Mouse (Mus musculus): Measurements from ENCODE around the gene Tfr2.

The Tfr2 gene

GRCm38 (mm10) chr5:137537461-137537860 is 32.2 kb upstream of the Tfr2 start:
- DNase-seq (ENCODE audit: low spot score), result no peak

GRCm38 (mm10) chr5:137539291-137539801 is 30.3 kb upstream of the Tfr2 start:
- DNase-seq (ENCODE audit: low spot score), result no peak

- DNase-seq (ENCODE audit: low spot score), result no peak
Measured at GRCm38 (mm10) chr5:137540991-137541390, 28.6 kb upstream of the Tfr2 start.

GRCm38 (mm10) chr5:137541768-137542540 is 27.7 kb upstream of the Tfr2 start:
- DNase-seq (ENCODE audit: low spot score), result peak; percentile 24

- no peak for DNase-seq (ENCODE audit: low spot score)
Measured at GRCm38 (mm10) chr5:137544926-137545325, 24.7 kb upstream of the Tfr2 start.

- no peak for DNase-seq (ENCODE audit: low spot score)
Measured at GRCm38 (mm10) chr5:137545596-137545995, 24.0 kb upstream of the Tfr2 start.

GRCm38 (mm10) chr5:137549840-137550239 is 19.8 kb upstream of the Tfr2 start:
- DNase-seq (ENCODE audit: low spot score), result no peak

- no peak for DNase-seq (ENCODE audit: low spot score)
Measured at GRCm38 (mm10) chr5:137551119-137551518, 18.5 kb upstream of the Tfr2 start.

GRCm38 (mm10) chr5:137553000-137553399 is 16.6 kb upstream of the Tfr2 start:
- DNase-seq (ENCODE audit: low spot score), result no peak

- DNase-seq (ENCODE audit: low spot score), result peak; percentile 82
Measured at GRCm38 (mm10) chr5:137553411-137553837, 16.2 kb upstream of the Tfr2 start, which contains the start of gene Actl6b. Gene Actl6b, plus strand, starts transcription at chr5:137553517.

GRCm38 (mm10) chr5:137553898-137554297 is 15.7 kb upstream of the Tfr2 start:
- no peak for DNase-seq (ENCODE audit: low spot score)

- DNase-seq (ENCODE audit: low spot score), result no peak
Measured at GRCm38 (mm10) chr5:137561556-137561955, 8.1 kb upstream of the Tfr2 start.

- no peak for DNase-seq (ENCODE audit: low spot score)
Measured at GRCm38 (mm10) chr5:137562965-137563364, 6.7 kb upstream of the Tfr2 start.

- DNase-seq (ENCODE audit: low spot score), result no peak
Measured at GRCm38 (mm10) chr5:137565744-137566143, 3.9 kb upstream of the Tfr2 start.

- DNase-seq (ENCODE audit: low spot score), result no peak
Measured at GRCm38 (mm10) chr5:137566416-137566815, 3.2 kb upstream of the Tfr2 start.

- DNase-seq (ENCODE audit: low spot score), result no peak
Measured at GRCm38 (mm10) chr5:137568223-137568798, 1.3 kb upstream of the Tfr2 start.

- no peak for DNase-seq (ENCODE audit: low spot score)
Measured at GRCm38 (mm10) chr5:137569031-137569430, 609 bp upstream of the Tfr2 start.

- no peak for DNase-seq (ENCODE audit: low spot score)
Measured at GRCm38 (mm10) chr5:137570181-137570580, 541 bp downstream of the Tfr2 start.

- DNase-seq (ENCODE audit: low spot score), result no peak
Measured at GRCm38 (mm10) chr5:137570691-137571586, 1.3 kb downstream of the Tfr2 start.

- peak; percentile 63 for DNase-seq (ENCODE audit: low spot score)
Measured at GRCm38 (mm10) chr5:137574470-137574901, 4.8 kb downstream of the Tfr2 start.

GRCm38 (mm10) chr5:137580246-137580645 is 10.6 kb downstream of the Tfr2 start:
- DNase-seq (ENCODE audit: low spot score), result no peak

- no peak for DNase-seq (ENCODE audit: low spot score)
Measured at GRCm38 (mm10) chr5:137582702-137583101, 13.1 kb downstream of the Tfr2 start.

All from ovary, postnatal 36 days (tissue).